Mouse (Mus musculus) C2C12 (cell line): ENCODE measurements around the gene Actn1. TPM values are rescaled to one million over a fixed set of nuclear protein-coding genes. Genes with fewer than 3 reads are reported as not detected.

Source experiments
- H3K27me3 ChIP-seq: one replicate; pipeline ENCODE4 v1.6.1; 2011; ENCODE audit not compliant: control insufficient read depth, insufficient read depth, insufficient read length
- H3K36me3 ChIP-seq: one replicate; pipeline ENCODE4 v1.6.1; 2011; ENCODE audit not compliant: control insufficient read depth, insufficient read depth
- H3K4me3 ChIP-seq: one replicate; pipeline ENCODE4 v1.5.1; 2011; ENCODE audit warnings: mild to moderate bottlenecking, control low read depth; ENCODE audit not compliant: poor library complexity, insufficient read depth, severe bottlenecking
- H3K79me2 ChIP-seq: one replicate; pipeline ENCODE4 v1.6.1; 2011; ENCODE audit not compliant: control insufficient read depth, insufficient read depth
- H3K79me3 ChIP-seq: one replicate; pipeline ENCODE4 v1.6.1; 2011; ENCODE audit warnings: low read depth, control low read depth
- H3ac ChIP-seq: one replicate; pipeline ENCODE3; 2011; ENCODE audit warnings: low read depth; ENCODE audit not compliant: control insufficient read depth, insufficient read length
- CEBPB ChIP-seq: IDR thresholded peaks from one replicate; pipeline ENCODE4 v1.6.1; 2011; ENCODE audit warnings: low read depth, mild to moderate bottlenecking, control low read depth, moderate library complexity
- CTCF ChIP-seq: IDR thresholded peaks from one replicate; pipeline ENCODE4 v1.5.1; 2011; ENCODE audit not compliant: control insufficient read depth, insufficient read depth, insufficient read length
- FOSL1 ChIP-seq: IDR thresholded peaks from one replicate; pipeline ENCODE4 v1.8.0; 2011; ENCODE audit warnings: mild to moderate bottlenecking, low read length; ENCODE audit not compliant: poor library complexity, insufficient read depth, severe bottlenecking
- MAX ChIP-seq: IDR thresholded peaks from one replicate; pipeline ENCODE4 v1.6.1; 2011; ENCODE audit warnings: mild to moderate bottlenecking, control low read depth
- MYOD1 ChIP-seq: IDR thresholded peaks from one replicate; pipeline ENCODE4 v1.6.1; 2011; ENCODE audit warnings: low read depth; ENCODE audit not compliant: control insufficient read depth, insufficient read length
- MYOG ChIP-seq: IDR thresholded peaks from one replicate; pipeline ENCODE4 v1.6.1; 2011; ENCODE audit not compliant: control insufficient read depth, insufficient read length; ENCODE audit errors: extremely low read depth
- USF1 ChIP-seq: IDR thresholded peaks from one replicate; pipeline ENCODE4 v1.6.1; 2011; ENCODE audit warnings: low read depth, mild to moderate bottlenecking, control low read depth, moderate library complexity
- polyA plus RNA-seq: library from polyadenylated mRNA; unstranded; fragments of >200 nt; fragmentation: generic; extraction: Trizol; gene quantifications from one replicate; pipeline ENCODE4 v1.2.1, GENCODE M21; 2012; ENCODE audit warnings: missing spikeins

Actn1 gene
- polyA plus RNA-seq, 1 experiment, result 301 TPM

DNA sequence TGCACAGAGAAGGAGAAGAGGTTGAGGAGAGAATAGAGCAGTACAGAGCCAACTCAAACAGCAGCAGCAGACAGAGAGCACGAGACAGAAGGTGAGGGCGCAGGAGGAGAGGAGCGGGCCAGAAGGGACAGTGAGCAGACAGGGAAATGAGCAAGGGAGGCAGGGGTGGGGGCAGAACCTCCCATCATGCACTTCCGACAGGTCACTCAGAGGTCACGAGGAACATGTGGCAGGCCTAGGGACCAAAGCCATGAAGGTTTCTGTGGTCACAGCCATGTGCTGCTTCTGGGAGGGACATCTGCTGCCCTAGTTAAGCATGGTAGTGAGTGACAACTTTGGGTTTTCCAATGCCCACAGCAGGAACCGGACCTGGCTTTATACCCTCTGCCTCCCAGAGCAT lies 68.8 kb downstream of the Actn1 start:
- no peak overlapping the region for H3K4me3 ChIP-seq
- H3K79me2 ChIP-seq, result peaks cover 20% of the 10 kb centered on the region
- no peaks in the 10 kb centered on the region for H3K27me3 ChIP-seq
- peaks cover 96% of the 10 kb centered on the region for H3K36me3 ChIP-seq
- no peak for TF ChIP-seq CTCF
- H3ac ChIP-seq, result no peak overlapping the region
- H3K79me3 ChIP-seq, result peaks cover 7% of the 10 kb centered on the region

DNA sequence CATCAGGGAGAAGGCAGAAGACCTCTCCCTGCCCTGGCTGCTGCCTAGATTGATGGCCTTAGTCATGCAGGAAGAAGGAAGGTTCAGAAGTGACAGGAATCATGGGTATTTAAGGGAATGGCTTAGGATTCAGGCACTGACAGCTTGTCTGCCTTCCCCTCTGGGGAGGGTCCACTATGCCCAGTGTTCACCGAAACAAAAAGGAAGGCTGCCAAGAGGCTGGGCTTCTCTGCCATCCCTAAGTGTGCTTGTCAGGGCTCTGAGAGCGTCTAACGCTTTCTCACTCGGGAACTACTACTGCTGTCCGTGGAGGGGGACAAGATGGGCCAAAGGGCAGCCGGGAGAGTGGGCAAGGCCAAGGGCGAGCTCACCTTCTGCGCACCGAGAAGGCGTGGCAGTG lies 69.3 kb downstream of the Actn1 start:
- peaks cover 96% of the 10 kb centered on the region for H3K36me3 ChIP-seq
- no peaks in the 10 kb centered on the region for H3K27me3 ChIP-seq
- peaks cover 7% of the 10 kb centered on the region for H3K79me3 ChIP-seq
- H3K4me3 ChIP-seq, result no peak overlapping the region
- H3K79me2 ChIP-seq, result peaks cover 16% of the 10 kb centered on the region
- TF ChIP-seq USF1 (no peak), MAX (no peak), MYOG (no peak), MYOD1 (no peak), CEBPB (no peak), FOSL1 (no peak), CTCF (no peak)
- no peak overlapping the region for H3ac ChIP-seq

DNA sequence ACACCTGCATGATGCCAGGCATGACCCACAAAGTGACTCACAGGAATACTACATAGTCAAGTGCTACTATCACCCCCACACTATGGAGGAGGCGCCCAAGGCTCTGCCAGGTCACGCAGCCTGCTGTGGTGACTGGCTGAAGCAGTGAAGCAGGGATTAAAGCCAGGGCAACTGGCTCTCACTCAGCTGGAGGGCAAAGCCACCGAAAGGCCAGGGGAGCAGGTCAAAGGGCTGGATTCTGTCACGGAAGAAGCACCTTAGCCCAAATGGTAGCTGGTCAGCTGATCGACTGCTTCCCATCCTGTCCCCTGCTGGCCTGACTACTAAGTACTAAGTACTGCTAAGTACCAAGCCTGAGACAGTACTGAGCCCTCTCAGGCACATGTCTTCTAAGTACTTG lies 76.1 kb downstream of the Actn1 start:
- peaks cover 99% of the 10 kb centered on the region for H3K36me3 ChIP-seq

DNA sequence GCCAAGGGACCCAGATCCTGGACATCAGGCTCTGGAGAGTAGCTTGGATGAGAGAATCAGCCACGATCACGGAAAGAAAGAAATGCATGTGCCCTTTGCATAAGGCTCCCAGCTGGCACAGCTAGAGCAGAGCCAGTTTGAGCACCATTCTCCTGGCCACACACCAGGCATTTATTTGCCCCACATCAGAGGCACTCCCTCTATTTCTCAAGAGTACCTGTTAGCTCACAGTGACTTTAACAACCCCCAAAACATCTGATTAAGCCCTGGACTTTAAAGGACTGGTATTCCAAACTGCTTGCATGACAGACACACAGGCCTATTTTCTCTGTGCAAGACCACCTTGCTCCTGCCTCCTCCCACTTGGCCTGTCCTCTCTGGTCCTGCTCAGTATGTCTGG lies 78.3 kb downstream of the Actn1 start:
- peaks cover 98% of the 10 kb centered on the region for H3K36me3 ChIP-seq

More for the DNA sequence above, 76.1 kb downstream of the Actn1 start:
- no peaks in the 10 kb centered on the region for H3K79me3 ChIP-seq
- no peaks in the 10 kb centered on the region for H3K27me3 ChIP-seq
- no peak overlapping the region for H3ac ChIP-seq
- TF ChIP-seq USF1, result no peak
- no peak for TF ChIP-seq FOSL1
- no peak for TF ChIP-seq CTCF
- TF ChIP-seq MYOD1, result no peak
- no peak for TF ChIP-seq MYOG
- TF ChIP-seq CEBPB, result no peak
- TF ChIP-seq MAX, result no peak
- H3K4me3 ChIP-seq, result no peak overlapping the region
- H3K79me2 ChIP-seq, result no peaks in the 10 kb centered on the region

DNA sequence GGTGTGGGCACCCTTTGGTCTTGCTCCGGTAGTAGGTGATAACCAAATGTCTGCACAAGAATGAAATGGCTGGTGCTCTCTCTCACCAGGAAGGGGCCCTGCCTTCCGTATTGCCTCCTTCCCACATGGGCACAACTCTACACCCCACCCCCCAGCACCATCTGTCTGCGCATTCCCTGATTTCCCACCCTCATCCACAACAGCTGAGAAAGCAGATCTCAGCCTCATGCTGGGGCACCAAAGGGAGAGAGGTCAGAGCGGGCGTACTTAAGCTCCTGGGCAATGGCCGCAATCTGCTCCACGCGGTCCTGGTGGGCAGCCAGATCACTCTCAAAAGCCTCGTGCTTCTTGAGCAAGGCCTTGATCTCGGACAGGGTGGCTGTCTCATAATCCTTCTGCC lies 82.1 kb downstream of the Actn1 start:
- no peaks in the 10 kb centered on the region for H3K79me2 ChIP-seq
- H3K36me3 ChIP-seq, result peaks cover 97% of the 10 kb centered on the region
- H3K27me3 ChIP-seq, result no peaks in the 10 kb centered on the region
- TF ChIP-seq FOSL1, result no peak
- no peak for TF ChIP-seq MYOD1
- TF ChIP-seq CEBPB, result no peak
- no peak for TF ChIP-seq CTCF
- TF ChIP-seq MAX, result no peak
- TF ChIP-seq MYOG, result no peak
- no peak for TF ChIP-seq USF1
- no peaks in the 10 kb centered on the region for H3K79me3 ChIP-seq
- H3K4me3 ChIP-seq, result no peak overlapping the region
- no peak overlapping the region for H3ac ChIP-seq

More for the DNA sequence above, 78.3 kb downstream of the Actn1 start:
- no peak overlapping the region for H3ac ChIP-seq
- H3K27me3 ChIP-seq, result no peaks in the 10 kb centered on the region
- no peaks in the 10 kb centered on the region for H3K79me3 ChIP-seq
- TF ChIP-seq CTCF (no peak), CEBPB (no peak), MAX (no peak), FOSL1 (no peak), MYOD1 (no peak), USF1 (no peak), MYOG (no peak)
- no peaks in the 10 kb centered on the region for H3K79me2 ChIP-seq
- no peak overlapping the region for H3K4me3 ChIP-seq

DNA sequence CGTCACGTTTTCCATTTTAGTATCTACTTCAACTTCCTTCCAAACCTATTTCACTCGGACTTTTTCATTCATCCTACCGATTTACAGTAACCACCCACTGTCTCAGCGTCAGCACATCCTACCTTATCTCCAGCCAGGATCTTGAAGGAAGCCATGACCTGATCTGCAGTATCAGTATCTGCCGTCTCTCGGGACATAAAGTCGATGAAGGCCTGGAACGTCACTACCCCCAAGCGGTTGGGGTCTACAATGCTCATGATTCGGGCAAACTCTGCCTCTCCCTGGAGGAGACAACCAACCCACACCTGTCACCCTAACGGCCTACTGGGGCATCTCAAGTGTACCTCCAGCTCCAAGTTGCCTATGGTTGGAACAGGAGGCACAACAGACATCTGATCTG lies 91.4 kb downstream of the Actn1 start:
- H3ac ChIP-seq, result no peak overlapping the region
- no peak overlapping the region for H3K4me3 ChIP-seq
- H3K27me3 ChIP-seq, result no peaks in the 10 kb centered on the region
- H3K79me2 ChIP-seq, result no peaks in the 10 kb centered on the region
- H3K79me3 ChIP-seq, result no peaks in the 10 kb centered on the region
- peaks cover 85% of the 10 kb centered on the region for H3K36me3 ChIP-seq
- TF ChIP-seq MYOD1 (no peak), MYOG (no peak), FOSL1 (no peak), USF1 (no peak), MAX (no peak), CEBPB (no peak), CTCF (no peak)
